Mouse (Mus musculus): ENCODE results near the gene Car4.

GRCm38 (mm10) chr11:84918425-84918824, 39.2 kb upstream of the Car4 start:
- peak; percentile 95 for TF ChIP-seq CTCF (IDR thresholded peaks at IDR 0.05)
- no peak for TF ChIP-seq EP300 (IDR thresholded peaks at IDR 0.05)

All from lung, postnatal 0 days (tissue).